32 mouse cellular contexts compared by ENCODE assay signal in genomic region chr3:121663470-121663847, GRCm38 (mm10). TPM values are rescaled to one million over a fixed set of nuclear protein-coding genes. Genes with fewer than 3 reads are reported as not detected.
DNase-seq lines count a peak whose midpoint lies in the region; ATAC-seq and TF ChIP-seq lines count a peak whose summit lies in the region.
"Had no signal": no experiment of that assay in that cellular context is flagged by ENCODE, and none has a peak within 500 bp of the region (broad histone marks: within the 10 kb centered on the region; RNA-seq: fewer than 3 reads in every experiment).

No protein-coding gene starts in this region.

- no peak for ATAC-seq in forebrain, embryonic 11.5 days (replicated peaks; ENCODE audit: low FRiP score)
- ATAC-seq in forebrain, embryonic 16.5 days = no peak
- ATAC-seq in heart, embryonic 16.5 days (replicated peaks; ENCODE audit: extremely low read depth, insufficient read depth, low FRiP score) = no peak
- ATAC-seq in lung, embryonic 14.5 days (ENCODE audit: insufficient read depth) = peak; percentile 36; the same call in 1 of the 2 replicates

- intact Hi-C loops in heart, postnatal 14 days (cut with DNase I) = no loop called here

- no peaks in the 10 kb centered on the region for H3K9me3 ChIP-seq in forebrain, embryonic 11.5 days (ENCODE audit: control insufficient read depth, low read length)
- H3K9me3 ChIP-seq in forebrain, embryonic 16.5 days (ENCODE audit: control insufficient read depth, low read length) = no peaks in the 10 kb centered on the region
- H3K9me3 ChIP-seq in heart, embryonic 16.5 days (replicated peaks; ENCODE audit: control insufficient read depth, low read length) = no peaks in the 10 kb centered on the region
- no peaks in the 10 kb centered on the region for H3K9me3 ChIP-seq in lung, embryonic 14.5 days (ENCODE audit: low read depth, low read length)
- H3K9me3 ChIP-seq: embryonic facial prominence, embryonic 13.5 days; forebrain, embryonic 12.5 days; hindbrain, embryonic 13.5 days; limb, embryonic 10.5 days; limb, embryonic 15.5 days; liver, embryonic 13.5 days had no signal

- H3K4me2 ChIP-seq in forebrain, embryonic 11.5 days (ENCODE audit: low read depth, low read length, severe bottlenecking) = no peak overlapping the region
- H3K4me2 ChIP-seq in forebrain, embryonic 16.5 days (ENCODE audit: low read length) = no peak overlapping the region
- H3K4me2 ChIP-seq in heart, embryonic 16.5 days (ENCODE audit: low read depth, low read length) = no peak overlapping the region; the same call in 1 of the 2 replicates
- H3K4me2 ChIP-seq in lung, embryonic 14.5 days = no peak overlapping the region
- H3K4me2 ChIP-seq: embryonic facial prominence, embryonic 13.5 days; forebrain, embryonic 12.5 days; hindbrain, embryonic 13.5 days; limb, embryonic 15.5 days; liver, embryonic 13.5 days had no signal

- no peak overlapping the region for H3K27ac ChIP-seq in forebrain, embryonic 11.5 days (ENCODE audit: low read depth, low read length)
- no peak overlapping the region for H3K27ac ChIP-seq in forebrain, embryonic 16.5 days (ENCODE audit: low read length)
- H3K27ac ChIP-seq in heart, embryonic 16.5 days (ENCODE audit: low read length) = 0 out of 2 replicates have a peak overlapping the region, but pooled peaks have one; percentile 0
- no peak overlapping the region for H3K27ac ChIP-seq in lung, embryonic 14.5 days (ENCODE audit: low read depth)
- H3K27ac ChIP-seq: embryonic facial prominence, embryonic 13.5 days; forebrain, embryonic 12.5 days; hindbrain, embryonic 13.5 days; limb, embryonic 10.5 days; limb, embryonic 15.5 days; liver, embryonic 13.5 days had no signal

- DNase-seq in forebrain, embryonic 11.5 days (ENCODE audit: low spot score) = peak; percentile 26
- DNase-seq in heart, postnatal 14 days = no peak
- DNase-seq in lung, embryonic 14.5 days = no peak
- no peak for DNase-seq in lung, adult 2 months
- no peak for DNase-seq in gastrocnemius, postnatal 25 days
- DNase-seq: adrenal gland, postnatal 36 days; cerebellum, adult 18-20 months; cerebellum, postnatal 10 days; gastrocnemius, postnatal 14 days; heart, adult 11 months; heart, postnatal 36 days; liver, embryonic 13.5 days; lung, postnatal 14 days; thymus, adult 2 months; thymus, postnatal 36 days had no signal

- 96% methylated on average over 9 of the region's 9 CpGs for WGBS in forebrain, embryonic 11.5 days
- WGBS in forebrain, embryonic 16.5 days = 86% methylated on average over 9 of the region's 9 CpGs
- 78% methylated on average over 9 of the region's 9 CpGs for WGBS in heart, embryonic 16.5 days
- 83% methylated on average over 9 of the region's 9 CpGs for WGBS in lung, embryonic 14.5 days
- WGBS in lung, adult 2 months = 52% methylated on average over 9 of the region's 9 CpGs

- no peaks in the 10 kb centered on the region for H3K4me1 ChIP-seq in forebrain, embryonic 11.5 days (replicated peaks; ENCODE audit: control insufficient read depth, insufficient read depth, low read length)
- H3K4me1 ChIP-seq in forebrain, embryonic 16.5 days (replicated peaks; ENCODE audit: control insufficient read depth, insufficient read depth, low read length) = no peaks in the 10 kb centered on the region
- H3K4me1 ChIP-seq in heart, embryonic 16.5 days (ENCODE audit: control insufficient read depth, insufficient read depth, low read length) = peaks cover 11% of the 10 kb centered on the region
- peaks cover 18% of the 10 kb centered on the region; the same call in 1 of the 2 replicates for H3K4me1 ChIP-seq in lung, embryonic 14.5 days (ENCODE audit: insufficient read depth)
- H3K4me1 ChIP-seq in lung, adult 2 months (ENCODE audit: control insufficient read depth, insufficient read depth, low read length) = peaks cover 7% of the 10 kb centered on the region; the same call in 1 of the 2 replicates
- H3K4me1 ChIP-seq: hindbrain, embryonic 13.5 days; limb, embryonic 15.5 days; liver, embryonic 13.5 days had no signal

- no peaks in the 10 kb centered on the region for H3K36me3 ChIP-seq in forebrain, embryonic 11.5 days (ENCODE audit: control insufficient read depth, insufficient read depth, low read length)
- H3K36me3 ChIP-seq in forebrain, embryonic 16.5 days (ENCODE audit: control insufficient read depth, insufficient read depth) = no peaks in the 10 kb centered on the region
- H3K36me3 ChIP-seq in heart, embryonic 16.5 days (ENCODE audit: control insufficient read depth, insufficient read depth) = no peaks in the 10 kb centered on the region
- H3K36me3 ChIP-seq in lung, embryonic 14.5 days (ENCODE audit: insufficient read depth) = no peaks in the 10 kb centered on the region
- H3K36me3 ChIP-seq: embryonic facial prominence, embryonic 13.5 days; forebrain, embryonic 12.5 days; hindbrain, embryonic 13.5 days; limb, embryonic 10.5 days; limb, embryonic 15.5 days; liver, embryonic 13.5 days had no signal

- H3K27me3 ChIP-seq in forebrain, embryonic 11.5 days (ENCODE audit: control insufficient read depth, insufficient read depth, low read length) = no peaks in the 10 kb centered on the region
- no peaks in the 10 kb centered on the region for H3K27me3 ChIP-seq in forebrain, embryonic 16.5 days (replicated peaks; ENCODE audit: control insufficient read depth, insufficient read depth, low read length)
- no peaks in the 10 kb centered on the region for H3K27me3 ChIP-seq in heart, embryonic 16.5 days (ENCODE audit: control insufficient read depth, insufficient read depth, low read length)
- H3K27me3 ChIP-seq in lung, embryonic 14.5 days (ENCODE audit: insufficient read depth, low read length) = no peaks in the 10 kb centered on the region
- H3K27me3 ChIP-seq: embryonic facial prominence, embryonic 13.5 days; forebrain, embryonic 12.5 days; hindbrain, embryonic 13.5 days; limb, embryonic 15.5 days; liver, embryonic 13.5 days had no signal

- H3K4me3 ChIP-seq in forebrain, embryonic 11.5 days (ENCODE audit: low read depth, low read length) = no peak overlapping the region
- no peak overlapping the region for H3K4me3 ChIP-seq in forebrain, embryonic 16.5 days (replicated peaks; ENCODE audit: low read length)
- H3K4me3 ChIP-seq in heart, embryonic 16.5 days (ENCODE audit: low read length) = no peak overlapping the region
- H3K4me3 ChIP-seq in lung, embryonic 14.5 days (ENCODE audit: low read depth, low read length) = no peak overlapping the region
- H3K4me3 ChIP-seq in lung, adult 2 months (replicated peaks; ENCODE audit: extremely low read depth, low read depth, low read length) = no peak overlapping the region
- H3K4me3 ChIP-seq: embryonic facial prominence, embryonic 13.5 days; forebrain, embryonic 12.5 days; hindbrain, embryonic 13.5 days; limb, embryonic 10.5 days; limb, embryonic 15.5 days; liver, embryonic 13.5 days had no signal

- TF ChIP-seq CTCF in lung, embryonic 14.5 days (IDR thresholded peaks at IDR 0.05; ENCODE audit: low read depth) = no peak
- no peak for TF ChIP-seq CTCF in lung, adult 2 months (IDR thresholded peaks at IDR 0.05; ENCODE audit: insufficient read depth, low read length)

- no peak overlapping the region for H3K9ac ChIP-seq in forebrain, embryonic 11.5 days (ENCODE audit: low read length)
- H3K9ac ChIP-seq in forebrain, embryonic 16.5 days (replicated peaks; ENCODE audit: low read depth, low read length) = no peak overlapping the region
- H3K9ac ChIP-seq in heart, embryonic 16.5 days (ENCODE audit: low read length) = no peak overlapping the region
- H3K9ac ChIP-seq in lung, embryonic 14.5 days = no peak overlapping the region
- H3K9ac ChIP-seq: embryonic facial prominence, embryonic 13.5 days; forebrain, embryonic 12.5 days; hindbrain, embryonic 13.5 days; limb, embryonic 15.5 days; liver, embryonic 13.5 days had no signal

- no peak for TF ChIP-seq POLR2A in lung, adult 2 months (IDR thresholded peaks at IDR 0.05; ENCODE audit: borderline replicate concordance, extremely low read depth, low read depth, low read length)

RNA-seq across cellular contexts. Expression of gene 4930432M17Rik, which starts 7.1 kb away (rescaled TPM):
- not detected in 2 replicates for polyA plus RNA-seq in forebrain, embryonic 11.5 days (2014; fragmentation: Nextera tagmentation; extraction: Ambion mirVana)
- not detected in 2 replicates for polyA plus RNA-seq in forebrain, embryonic 16.5 days (2015; fragmentation: Nextera tagmentation; extraction: Ambion mirVana)
- not detected in 2 replicates for polyA plus RNA-seq in heart, embryonic 16.5 days (2015; fragmentation: Nextera tagmentation; extraction: Ambion mirVana)
- total RNA-seq in heart, postnatal 14 days (2021) = not detected
- not detected in 2 replicates for polyA plus RNA-seq in lung, embryonic 14.5 days (2014; fragmentation: Nextera tagmentation; extraction: Ambion mirVana)
- polyA plus RNA-seq in lung, adult 2 months (2012; rRNA removed) = not detected in 2 replicates
- not detected for total RNA-seq in gastrocnemius, postnatal 25 days (2021)
- total RNA-seq: adrenal gland, adult 18-20 months; adrenal gland, postnatal 36 days; common myeloid progenitor, adult 5-6 weeks; gastrocnemius, postnatal 14 days; heart, postnatal 36 days; left cerebral cortex, postnatal 10 days; monocyte, adult 5-6 weeks had no signal
- polyA plus RNA-seq: brain, embryonic 14.5 days; embryonic facial prominence, embryonic 13.5 days; forebrain, embryonic 12.5 days; hindbrain, embryonic 13.5 days; intestine, embryonic 16.5 days; kidney, embryonic 14.5 days; large intestine, adult 2 months; limb, embryonic 10.5 days; limb, embryonic 15.5 days; liver, embryonic 13.5 days; midbrain, embryonic 14.5 days; neural tube, embryonic 14.5 days; thymus, adult 2 months had no signal

RNA-seq across cellular contexts. Expression of gene F3, which starts 59.9 kb away (rescaled TPM):
- polyA plus RNA-seq in forebrain, embryonic 11.5 days (2014; fragmentation: Nextera tagmentation; extraction: Ambion mirVana) = 8.0 and 9.2 TPM in 2 replicates
- polyA plus RNA-seq in forebrain, embryonic 16.5 days (2015; fragmentation: Nextera tagmentation; extraction: Ambion mirVana) = 9.1 and 9.5 TPM in 2 replicates
- 8.9 and 10.4 TPM in 2 replicates for polyA plus RNA-seq in heart, embryonic 16.5 days (2015; fragmentation: Nextera tagmentation; extraction: Ambion mirVana)
- 10 to 100 TPM; 16.8 to 19.5 TPM for total RNA-seq in heart, postnatal 14 days (2021)
- 16.1 and 19.1 TPM in 2 replicates for polyA plus RNA-seq in lung, embryonic 14.5 days (2014; fragmentation: Nextera tagmentation; extraction: Ambion mirVana)
- 35.4 and 42.7 TPM in 2 replicates for polyA plus RNA-seq in lung, adult 2 months (2012; rRNA removed)
- 1 to 10 TPM; 4.3 to 6.1 TPM for total RNA-seq in gastrocnemius, postnatal 25 days (2021)
- total RNA-seq: monocyte, adult 5-6 weeks had no signal
